Mouse (Mus musculus): Measurements from ENCODE around the gene Phf10. TPM values are rescaled to one million over a fixed set of nuclear protein-coding genes. Genes with fewer than 3 reads are reported as not detected.
A peak's percentile ranks its signal among the peaks of the same experiment; 100 is the strongest.
"Not testable (repeated sequence)": the region's sequence is repeated elsewhere in the genome, so short reads cannot be mapped to it uniquely, and the experiment has no call there.

Gene Phf10
- 18.7 and 20.2 TPM in 2 replicates for polyA plus RNA-seq (2016; fragmentation: Nextera tagmentation; extraction: Ambion mirVana)

DNA sequence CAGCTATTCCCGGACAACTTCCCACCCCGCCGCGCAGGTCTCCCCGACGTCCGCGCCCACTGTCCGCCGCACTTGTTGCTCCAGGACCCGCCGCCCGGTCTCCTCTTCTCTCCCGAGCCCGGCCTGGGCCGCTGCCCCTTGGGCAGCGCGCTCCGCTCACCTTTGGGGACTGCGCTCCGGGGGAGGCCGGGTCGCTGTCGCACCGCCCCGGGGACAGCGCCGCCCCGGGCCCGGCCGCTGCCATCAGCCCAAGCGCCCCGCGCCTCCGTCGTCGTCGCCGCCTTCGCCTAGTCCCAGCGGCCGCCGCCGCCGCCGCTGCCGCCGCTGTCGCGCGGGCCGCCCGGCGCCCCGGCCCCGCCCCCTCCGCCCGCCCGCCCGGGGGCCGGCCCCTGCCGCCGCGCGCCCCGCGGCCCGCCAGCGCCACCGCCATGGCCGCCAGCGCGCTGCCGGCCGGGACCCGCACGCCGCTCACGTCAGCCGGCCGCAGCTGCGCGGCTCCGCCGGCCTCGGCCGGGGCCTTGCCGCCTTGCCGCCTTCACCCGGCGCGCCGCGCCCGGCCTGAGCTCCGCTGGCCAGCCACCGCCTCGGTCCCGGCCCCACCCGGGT is at the start of gene Phf10:
Gene Phf10 (minus strand): TSS at position 323 of the 606 bp plus-strand sequence.
- peak; percentile 81 for ATAC-seq (ENCODE audit: low FRiP score, low read depth)
- H3K36me3 ChIP-seq; H3K27me3 ChIP-seq (replicated peaks); H3K27ac ChIP-seq; H3K9me3 ChIP-seq; H3K4me1 ChIP-seq: not testable (repeated sequence)
- under 1% methylated on average over 59 of the region's 100 CpGs for WGBS
- H3K4me2 ChIP-seq (replicated peaks), result peak within 1 kb of the TSS; percentile 94
- peak within 1 kb of the TSS; percentile 74 for H3K9ac ChIP-seq
- peak within 1 kb of the TSS; percentile 84 for H3K4me3 ChIP-seq

DNA sequence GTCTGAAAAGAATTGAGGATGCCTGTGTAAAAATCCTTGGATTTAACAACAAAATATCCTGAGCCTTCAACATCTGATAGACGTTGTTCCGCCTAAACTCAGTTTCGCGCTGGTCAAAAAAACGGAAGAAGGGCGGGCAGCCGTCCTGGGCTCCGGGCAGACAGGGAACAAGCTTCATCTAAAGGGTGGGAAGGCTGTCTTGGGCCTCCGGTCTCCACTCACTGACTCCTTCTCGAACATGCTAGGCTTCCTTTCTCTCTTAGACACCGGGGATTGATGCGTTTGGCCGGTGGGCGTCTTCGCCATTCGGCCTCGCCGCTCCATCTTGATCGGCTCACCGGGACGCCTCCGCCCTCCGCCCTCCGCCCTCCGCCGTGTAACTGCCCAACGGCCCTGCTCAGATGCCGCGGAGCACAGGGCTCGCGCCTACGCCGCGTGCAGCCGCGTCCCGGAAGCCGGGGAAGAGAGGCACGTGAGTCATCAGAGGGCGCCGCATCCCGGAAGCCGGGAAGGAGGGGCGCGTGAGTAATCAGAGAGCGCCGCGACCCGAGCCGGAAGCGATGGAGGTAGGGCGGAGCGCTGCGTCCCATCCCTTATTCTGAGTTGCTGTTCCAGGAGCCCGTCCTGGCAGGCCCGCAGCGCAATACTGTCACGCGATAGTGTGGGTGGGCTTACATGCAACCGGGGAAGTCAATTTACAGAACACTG is 48.8 kb upstream of the Phf10 start, which contains the start of gene Gm3435:
Gene Gm3435 (plus strand): TSS at position 471 of the 708 bp plus-strand sequence.
- no CpG with 5 or more reads among the region's 60 CpGs for WGBS

DNA sequence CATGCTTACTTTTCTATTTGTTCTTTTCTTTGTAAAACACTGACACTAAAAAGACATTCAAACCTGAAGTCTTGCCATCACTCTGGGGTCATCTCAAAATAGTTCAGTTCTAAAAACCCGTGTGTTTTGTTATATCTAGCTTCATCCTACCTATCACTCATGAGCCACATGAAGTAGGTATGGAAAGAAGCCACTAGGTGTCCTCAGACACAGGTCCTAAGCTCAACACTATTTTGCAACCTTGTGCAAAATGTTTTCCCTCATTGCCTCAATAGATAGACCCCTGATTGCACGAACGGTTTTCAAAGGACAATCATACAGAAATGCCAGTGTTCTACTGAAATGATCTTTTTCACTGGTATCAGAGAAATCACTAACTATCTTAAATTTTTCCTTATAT is 48.0 kb upstream of the Phf10 start:
- WGBS, result no CpG with 5 or more reads among the region's 3 CpGs
- not testable (repeated sequence) for H3K4me1 ChIP-seq; H3K4me2 ChIP-seq (replicated peaks); ATAC-seq (ENCODE audit: low FRiP score, low read depth); H3K9ac ChIP-seq; H3K4me3 ChIP-seq; H3K27me3 ChIP-seq (replicated peaks); H3K27ac ChIP-seq; H3K36me3 ChIP-seq; H3K9me3 ChIP-seq

More for the DNA sequence above, 48.8 kb upstream of the Phf10 start, which contains the start of gene Gm3435:
- H3K36me3 ChIP-seq; H3K9ac ChIP-seq; H3K4me2 ChIP-seq (replicated peaks); H3K27me3 ChIP-seq (replicated peaks); H3K9me3 ChIP-seq; H3K4me3 ChIP-seq; H3K4me1 ChIP-seq; H3K27ac ChIP-seq: not testable (repeated sequence)
- peak; percentile 96 for ATAC-seq (ENCODE audit: low FRiP score, low read depth)

DNA sequence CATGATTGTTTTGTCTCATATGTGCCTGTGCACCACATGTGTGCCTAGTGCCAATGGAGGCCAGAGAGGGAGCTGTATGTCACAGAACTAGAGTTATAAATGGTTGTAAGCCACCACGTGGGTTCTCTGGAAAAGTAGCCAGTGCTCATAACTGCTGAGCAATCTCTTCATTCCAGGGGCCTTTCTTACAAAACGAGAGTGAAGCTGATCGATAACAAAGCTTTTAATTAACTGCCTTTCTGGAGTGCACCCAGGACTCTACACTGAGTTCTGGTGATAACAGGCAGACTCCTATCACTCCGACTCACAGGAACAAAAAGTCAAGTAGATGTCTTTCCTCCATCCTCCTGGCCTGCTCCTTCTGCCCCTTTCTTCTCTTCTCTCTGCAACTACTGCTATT is 39.0 kb upstream of the Phf10 start:
- not testable (repeated sequence) for H3K4me1 ChIP-seq; H3K4me3 ChIP-seq; ATAC-seq (ENCODE audit: low FRiP score, low read depth); H3K27ac ChIP-seq; H3K9me3 ChIP-seq; H3K27me3 ChIP-seq (replicated peaks); H3K36me3 ChIP-seq; H3K4me2 ChIP-seq (replicated peaks); H3K9ac ChIP-seq
- no CpG with 5 or more reads among the region's 4 CpGs for WGBS

DNA sequence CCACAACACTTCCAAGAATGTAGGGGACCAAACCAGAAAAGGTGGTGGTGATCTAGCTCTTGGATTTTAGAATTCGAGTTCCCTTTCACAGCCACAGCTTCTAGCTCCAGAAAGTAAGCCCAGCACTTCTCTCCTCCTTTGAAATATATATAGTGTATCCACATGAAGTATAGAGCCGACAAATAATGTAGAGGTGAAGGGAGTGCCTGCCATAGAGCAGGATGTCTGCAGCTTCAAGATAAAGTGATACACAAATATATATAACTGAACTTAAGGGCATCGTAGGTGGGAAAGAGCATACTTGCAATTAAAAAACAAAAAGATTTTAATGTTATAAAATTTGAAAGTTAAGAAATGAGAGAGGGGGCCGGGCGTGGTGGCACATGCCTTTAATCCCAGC is 33.1 kb upstream of the Phf10 start:
- H3K9me3 ChIP-seq; H3K9ac ChIP-seq; H3K36me3 ChIP-seq; ATAC-seq (ENCODE audit: low FRiP score, low read depth); H3K4me1 ChIP-seq; H3K4me2 ChIP-seq (replicated peaks); H3K27me3 ChIP-seq (replicated peaks); H3K27ac ChIP-seq; H3K4me3 ChIP-seq: not testable (repeated sequence)
- no CpG with 5 or more reads among the region's 5 CpGs for WGBS

DNA sequence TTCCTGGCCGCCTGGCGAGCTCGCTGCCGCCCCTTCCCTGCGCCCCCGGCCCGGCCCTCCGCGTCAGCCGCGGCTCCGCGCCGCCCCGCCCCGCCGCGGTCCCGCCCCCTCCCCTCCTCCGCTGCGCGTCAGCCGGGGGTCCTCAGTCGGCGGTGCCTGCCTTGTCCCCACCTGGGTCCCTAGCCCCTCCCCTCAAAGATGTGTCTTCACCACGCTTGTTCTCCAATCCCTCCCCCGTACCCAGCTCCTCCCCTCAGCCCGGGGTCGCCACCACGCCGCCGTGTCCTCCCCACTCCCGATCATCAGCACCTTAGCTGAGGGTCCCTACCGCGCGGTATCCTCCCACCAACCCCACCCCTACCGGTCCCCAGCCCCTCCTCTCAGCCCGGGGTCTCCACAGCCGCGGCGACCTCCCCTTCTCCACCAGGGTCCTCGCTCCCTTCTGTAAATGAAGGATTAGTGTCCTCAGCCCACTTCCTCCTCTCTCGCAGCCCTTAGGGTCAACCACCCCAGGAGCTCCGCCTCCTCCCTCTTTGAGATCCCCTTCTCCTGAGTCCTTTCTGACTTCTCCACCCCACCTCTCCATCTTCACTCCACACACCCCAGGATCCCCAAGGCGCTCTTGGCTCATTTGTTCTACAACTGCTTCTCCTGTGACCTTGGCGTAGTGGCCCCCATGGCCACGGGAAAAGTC is 32.2 kb upstream of the Phf10 start:
- no CpG with 5 or more reads among the region's 47 CpGs for WGBS
- not testable (repeated sequence) for H3K4me1 ChIP-seq; H3K4me3 ChIP-seq; H3K27me3 ChIP-seq (replicated peaks); H3K9me3 ChIP-seq; H3K4me2 ChIP-seq (replicated peaks); H3K27ac ChIP-seq; H3K9ac ChIP-seq; H3K36me3 ChIP-seq
- peak; percentile 88 for ATAC-seq (ENCODE audit: low FRiP score, low read depth)

DNA sequence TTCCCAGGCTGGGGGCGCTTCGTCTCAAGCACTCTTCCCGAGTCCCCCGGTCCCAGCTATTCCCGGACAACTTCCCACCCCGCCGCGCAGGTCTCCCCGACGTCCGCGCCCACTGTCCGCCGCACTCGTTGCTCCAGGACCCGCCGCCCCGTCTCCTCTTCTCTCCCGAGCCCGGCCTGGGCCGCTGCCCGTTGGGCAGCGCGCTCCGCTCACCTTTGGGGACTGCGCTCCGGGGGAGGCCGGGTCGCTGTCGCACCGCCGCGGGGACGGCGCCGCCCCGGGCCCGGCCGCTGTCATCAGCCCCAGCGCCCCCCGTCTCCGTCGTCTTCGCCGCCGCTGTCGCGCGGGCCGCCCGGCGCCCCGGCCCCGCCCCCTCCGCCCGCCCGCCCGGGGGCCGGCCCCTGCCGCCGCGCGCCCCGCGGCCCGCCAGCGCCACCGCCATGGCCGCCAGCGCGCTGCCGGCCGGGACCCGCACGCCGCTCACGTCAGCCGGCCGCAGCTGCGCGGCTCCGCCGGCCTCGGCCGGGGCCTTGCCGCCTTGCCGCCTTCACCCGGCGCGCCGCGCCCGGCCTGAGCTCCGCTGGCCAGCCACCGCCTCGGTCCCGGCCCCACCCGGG is 31.6 kb upstream of the Phf10 start:
- WGBS, result no CpG with 5 or more reads among the region's 98 CpGs
- H3K4me3 ChIP-seq; H3K36me3 ChIP-seq; H3K27me3 ChIP-seq (replicated peaks); H3K9me3 ChIP-seq; H3K9ac ChIP-seq; H3K4me1 ChIP-seq; H3K4me2 ChIP-seq (replicated peaks); H3K27ac ChIP-seq: not testable (repeated sequence)
- peak; percentile 80 for ATAC-seq (ENCODE audit: low FRiP score, low read depth)

DNA sequence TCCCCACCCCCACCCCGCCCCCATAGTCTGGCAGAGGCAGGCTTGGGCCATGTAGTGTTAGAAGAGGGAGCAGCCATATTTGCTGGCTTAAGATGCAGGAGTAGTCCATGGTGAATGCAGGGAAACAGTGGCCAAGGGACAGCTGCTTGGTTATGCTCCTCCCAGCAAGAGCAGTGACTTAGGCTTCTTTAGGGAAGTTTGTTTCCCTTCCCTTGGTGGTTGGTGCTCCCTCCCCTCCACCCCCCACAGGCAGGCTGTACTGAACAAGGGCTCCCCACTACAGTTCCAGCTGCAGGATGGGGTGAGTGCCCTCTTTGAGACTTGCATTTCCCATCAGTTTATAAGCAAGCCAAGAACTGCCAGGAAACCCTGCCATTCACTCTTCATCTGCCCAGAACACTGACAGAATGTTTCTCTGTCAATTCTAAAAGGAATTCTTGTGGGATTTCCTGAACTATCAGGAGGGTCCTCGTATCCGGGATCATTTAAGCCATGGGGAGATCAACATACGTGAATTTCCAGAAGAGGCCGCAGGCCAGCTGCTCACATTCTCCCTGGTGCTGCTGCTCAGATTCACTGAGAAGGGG is 29.1 kb upstream of the Phf10 start:
- WGBS, result 78% methylated on average over 5 of the region's 5 CpGs
- H3K27ac ChIP-seq; H3K9me3 ChIP-seq; H3K9ac ChIP-seq; H3K4me2 ChIP-seq (replicated peaks); ATAC-seq (ENCODE audit: low FRiP score, low read depth); H3K4me1 ChIP-seq; H3K27me3 ChIP-seq (replicated peaks); H3K4me3 ChIP-seq; H3K36me3 ChIP-seq: not testable (repeated sequence)

DNA sequence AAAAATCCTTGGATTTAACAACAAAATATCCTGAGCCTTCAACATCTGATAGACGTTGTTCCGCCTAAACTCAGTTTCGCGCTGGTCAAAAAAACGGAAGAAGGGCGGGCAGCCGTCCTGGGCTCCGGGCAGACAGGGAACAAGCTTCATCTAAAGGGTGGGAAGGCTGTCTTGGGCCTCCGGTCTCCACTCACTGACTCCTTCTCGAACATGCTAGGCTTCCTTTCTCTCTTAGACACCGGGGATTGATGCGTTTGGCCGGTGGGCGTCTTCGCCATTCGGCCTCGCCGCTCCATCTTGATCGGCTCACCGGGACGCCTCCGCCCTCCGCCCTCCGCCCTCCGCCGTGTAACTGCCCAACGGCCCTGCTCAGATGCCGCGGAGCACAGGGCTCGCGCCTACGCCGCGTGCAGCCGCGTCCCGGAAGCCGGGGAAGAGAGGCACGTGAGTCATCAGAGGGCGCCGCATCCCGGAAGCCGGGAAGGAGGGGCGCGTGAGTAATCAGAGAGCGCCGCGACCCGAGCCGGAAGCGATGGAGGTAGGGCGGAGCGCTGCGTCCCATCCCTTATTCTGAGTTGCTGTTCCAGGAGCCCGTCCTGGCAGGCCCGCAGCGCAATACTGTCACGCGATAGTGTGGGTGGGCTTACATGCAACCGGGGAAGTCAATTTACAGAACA is 17.4 kb upstream of the Phf10 start, which contains the start of the genes 9030025P20Rik and Gm3417:
Gene 9030025P20Rik (plus strand): TSS at position 107 of the 677 bp plus-strand sequence.
Gene Gm3417 (minus strand): TSS at position 429 of the 677 bp plus-strand sequence.
- H3K27me3 ChIP-seq (replicated peaks); H3K9ac ChIP-seq; H3K9me3 ChIP-seq; H3K4me1 ChIP-seq; H3K27ac ChIP-seq; H3K4me3 ChIP-seq; H3K36me3 ChIP-seq: not testable (repeated sequence)
- no CpG with 5 or more reads among the region's 60 CpGs for WGBS
- 0 out of 2 replicates have a peak within 1 kb of the TSS, but pooled peaks have one; percentile 38 for H3K4me2 ChIP-seq (replicated peaks)
- ATAC-seq (ENCODE audit: low FRiP score, low read depth), result peak; percentile 97

DNA sequence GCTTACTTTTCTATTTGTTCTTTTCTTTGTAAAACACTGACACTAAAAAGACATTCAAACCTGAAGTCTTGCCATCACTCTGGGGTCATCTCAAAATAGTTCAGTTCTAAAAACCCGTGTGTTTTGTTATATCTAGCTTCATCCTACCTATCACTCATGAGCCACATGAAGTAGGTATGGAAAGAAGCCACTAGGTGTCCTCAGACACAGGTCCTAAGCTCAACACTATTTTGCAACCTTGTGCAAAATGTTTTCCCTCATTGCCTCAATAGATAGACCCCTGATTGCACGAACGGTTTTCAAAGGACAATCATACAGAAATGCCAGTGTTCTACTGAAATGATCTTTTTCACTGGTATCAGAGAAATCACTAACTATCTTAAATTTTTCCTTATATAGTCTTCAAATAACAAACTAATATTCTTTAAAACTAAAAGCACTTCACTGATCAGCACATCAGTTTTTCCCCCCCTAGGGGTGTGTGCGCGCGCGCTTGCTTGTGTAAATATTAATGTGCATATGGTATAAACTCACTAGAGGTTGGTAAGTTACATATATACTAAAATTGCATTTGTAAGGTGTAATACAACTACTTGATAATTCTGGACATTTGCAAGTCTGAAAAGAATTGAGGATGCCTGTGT is 16.8 kb upstream of the Phf10 start:
- 0 out of 2 replicates have a peak, but pooled peaks have one; percentile 5 for ATAC-seq (ENCODE audit: low FRiP score, low read depth)
- not testable (repeated sequence) for H3K9me3 ChIP-seq; H3K4me3 ChIP-seq; H3K9ac ChIP-seq; H3K27me3 ChIP-seq (replicated peaks); H3K36me3 ChIP-seq; H3K27ac ChIP-seq; H3K4me1 ChIP-seq
- 5% methylated on average over 4 of the region's 7 CpGs for WGBS
- H3K4me2 ChIP-seq (replicated peaks), result 0 out of 2 replicates have a peak overlapping the region, but pooled peaks have one; percentile 38

DNA sequence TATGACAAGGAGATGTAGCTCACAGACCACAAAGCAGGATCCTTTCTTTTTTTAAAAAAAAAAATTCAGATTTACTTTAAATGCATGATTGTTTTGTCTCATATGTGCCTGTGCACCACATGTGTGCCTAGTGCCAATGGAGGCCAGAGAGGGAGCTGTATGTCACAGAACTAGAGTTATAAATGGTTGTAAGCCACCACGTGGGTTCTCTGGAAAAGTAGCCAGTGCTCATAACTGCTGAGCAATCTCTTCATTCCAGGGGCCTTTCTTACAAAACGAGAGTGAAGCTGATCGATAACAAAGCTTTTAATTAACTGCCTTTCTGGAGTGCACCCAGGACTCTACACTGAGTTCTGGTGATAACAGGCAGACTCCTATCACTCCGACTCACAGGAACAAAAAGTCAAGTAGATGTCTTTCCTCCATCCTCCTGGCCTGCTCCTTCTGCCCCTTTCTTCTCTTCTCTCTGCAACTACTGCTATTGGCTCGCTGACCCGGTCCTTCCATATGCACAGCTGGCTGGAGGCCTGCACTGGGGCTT is 7.4 kb upstream of the Phf10 start:
- ATAC-seq (ENCODE audit: low FRiP score, low read depth); H3K27me3 ChIP-seq (replicated peaks); H3K4me3 ChIP-seq; H3K27ac ChIP-seq; H3K36me3 ChIP-seq; H3K4me2 ChIP-seq (replicated peaks); H3K9me3 ChIP-seq; H3K9ac ChIP-seq; H3K4me1 ChIP-seq: not testable (repeated sequence)
- no CpG with 5 or more reads among the region's 6 CpGs for WGBS
